Mouse (Mus musculus) small intestine, adult 2 months (tissue): Measurements from ENCODE around the gene Fam69b.

Experiments
- CTCF ChIP-seq: fragments of 200-500 bp; IDR thresholded peaks from 2 replicates; pipeline ENCODE4 v1.5.1; 2012; ENCODE audit warnings: low read depth, mild to moderate bottlenecking, control low read depth, inconsistent platforms, low read length, moderate library complexity, mixed read lengths; ENCODE audit not compliant: insufficient replicate concordance, insufficient read length; ENCODE audit errors: extremely low read depth
- POLR2A ChIP-seq: fragments of 200-500 bp; IDR thresholded peaks from 2 replicates; pipeline ENCODE4 v1.6.1; 2012; ENCODE audit warnings: low read depth, mild to moderate bottlenecking, control low read depth, inconsistent platforms, low read length, moderate library complexity

GRCm38 (mm10) chr2:26602631-26603030 is 25.6 kb upstream of the Fam69b start:
- no peak for TF ChIP-seq POLR2A
- TF ChIP-seq CTCF = no peak
